Mouse (Mus musculus): Measurements from ENCODE around the gene Pp2d1. TPM values are rescaled to one million over a fixed set of nuclear protein-coding genes. Genes with fewer than 3 reads are reported as not detected.
A peak's percentile ranks its signal among the peaks of the same experiment; 100 is the strongest.

Pp2d1 gene
- polyA plus RNA-seq, 1 experiment from 2014 or later, result 0.26 TPM

DNA sequence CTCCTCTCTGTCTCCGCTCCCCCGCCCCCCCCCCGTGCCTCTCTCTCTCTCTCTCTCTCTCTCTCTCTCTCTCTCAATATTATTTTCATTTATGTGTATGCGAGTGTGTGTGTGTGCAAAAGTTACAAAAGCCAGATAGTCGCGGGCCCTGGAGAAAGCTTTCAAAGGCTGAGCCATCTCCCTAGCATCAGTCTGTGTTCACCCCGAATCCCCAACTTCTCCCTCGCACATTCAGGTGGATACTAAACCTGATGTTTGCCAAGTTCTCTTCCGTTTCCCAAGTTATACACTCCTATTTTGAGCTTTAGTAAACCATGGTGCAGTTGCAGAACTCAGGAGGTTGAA lies 75.8 kb downstream of the Pp2d1 start:
- ATAC-seq (ENCODE audit: borderline replicate concordance, extremely low read depth, low FRiP score, low TSS enrichment), result no peak
- WGBS, result 19% methylated on average over 6 of the region's 9 CpGs
- peak overlapping the region; percentile 46 for H3K4me3 ChIP-seq

GRCm38 (mm10) chr17:53462603-53463495 lies 76.4 kb downstream of the Pp2d1 start, which contains the start of gene Efhb:
Gene Efhb (minus strand): TSS chr17:53463321.
- Histone ChIP-seq H3K9me3 (no peaks in the 10 kb centered on the region), H3K9ac (peak within 1 kb of the TSS; percentile 31)
- 23% methylated on average over 26 of the region's 26 CpGs for WGBS

More for the DNA sequence above, 75.8 kb downstream of the Pp2d1 start:
- no peak overlapping the region for H3K27ac ChIP-seq
- peak overlapping the region; percentile 70 for H3K4me2 ChIP-seq
- H3K4me1 ChIP-seq, result peaks cover 8% of the 10 kb centered on the region; the same call in 1 of the 2 replicates
- H3K27me3 ChIP-seq, result no peaks in the 10 kb centered on the region
- H3K9me3 ChIP-seq, result no peaks in the 10 kb centered on the region
- peak overlapping the region; percentile 31 for H3K9ac ChIP-seq
- H3K36me3 ChIP-seq, result no peaks in the 10 kb centered on the region

More at GRCm38 (mm10) chr17:53462603-53463495, 76.4 kb downstream of the Pp2d1 start, which contains the start of gene Efhb:
- H3K36me3 ChIP-seq, result no peaks in the 10 kb centered on the region
- no peaks in the 10 kb centered on the region for H3K27me3 ChIP-seq
- H3K27ac ChIP-seq, result no peak within 1 kb of the TSS
- H3K4me2 ChIP-seq, result peak within 1 kb of the TSS; percentile 70
- H3K4me1 ChIP-seq, result peaks cover 8% of the 10 kb centered on the region; the same call in 1 of the 2 replicates
- peak within 1 kb of the TSS; percentile 46 for H3K4me3 ChIP-seq
- ATAC-seq (ENCODE audit: borderline replicate concordance, extremely low read depth, low FRiP score, low TSS enrichment), result peak; percentile 95; the same call in 1 of the 2 replicates

Other genes starting within 250 kb of the Pp2d1 start
- gene Efhb, start 76.1 kb downstream of the Pp2d1 start, polyA plus RNA-seq (2015; fragmentation: Nextera tagmentation; extraction: Ambion mirVana), result 0.64 and 0.89 TPM in 2 replicates
- gene Rab5a, start 60.2 kb downstream of the Pp2d1 start, polyA plus RNA-seq (2015; fragmentation: Nextera tagmentation; extraction: Ambion mirVana), result 76.3 and 83.7 TPM in 2 replicates
- 5.6 and 6.4 TPM in 2 replicates for gene Kat2b, start 27.4 kb upstream of the Pp2d1 start, polyA plus RNA-seq (2015; fragmentation: Nextera tagmentation; extraction: Ambion mirVana)
- 37.6 and 38.2 TPM in 2 replicates for gene Sgo1, start 149.9 kb upstream of the Pp2d1 start, polyA plus RNA-seq (2015; fragmentation: Nextera tagmentation; extraction: Ambion mirVana)

All from lung, embryonic 15.5 days (tissue).